Mouse (Mus musculus) common myeloid progenitor, adult 5-6 weeks (primary cell): Measurements from ENCODE around the gene Ptprg. TPM values are rescaled to one million over a fixed set of nuclear protein-coding genes. Genes with fewer than 3 reads are reported as not detected.

ENCODE experiments used
- ATAC-seq: replicated peaks from 2 replicates; pipeline ENCODE4 v1.8.0; 2016; ENCODE audit warnings: low read depth, mild to moderate bottlenecking, moderate TSS enrichment, inconsistent platforms; ENCODE audit not compliant: poor library complexity, severe bottlenecking
- total RNA-seq: library from RNA; stranded (forward); fragments of 200-1000, 187-1606 nt; gene quantifications from 2 replicates; pipeline ENCODE4 v1.2.3, GENCODE M21; 2017

The Ptprg gene
- total RNA-seq, 1 experiment from 2014 or later, result not detected

GRCm38 (mm10) chr14:12220540-12220939 is 667.2 kb downstream of the Ptprg start:
- no peak for ATAC-seq

- no peak for ATAC-seq
Measured at GRCm38 (mm10) chr14:12221571-12221970, 668.2 kb downstream of the Ptprg start.

GRCm38 (mm10) chr14:12243726-12244125 is 690.4 kb downstream of the Ptprg start:
- ATAC-seq, result peak; percentile 62

- no peak for ATAC-seq
Measured at GRCm38 (mm10) chr14:12276031-12276430, 722.7 kb downstream of the Ptprg start.

- no peak for ATAC-seq
Measured at GRCm38 (mm10) chr14:12283641-12284040, 730.3 kb downstream of the Ptprg start, which contains the start of gene Gm49355. Gm49355 (plus strand) TSS chr14:12283976.

GRCm38 (mm10) chr14:12284141-12284912 is 731.0 kb downstream of the Ptprg start, which contains the start of gene 3830406C13Rik:
3830406C13Rik (plus strand) TSS chr14:12284173.
- ATAC-seq, result peak; percentile 96

- ATAC-seq, result peak; percentile 54; the same call in 1 of the 2 replicates
Measured at GRCm38 (mm10) chr14:12289747-12290146, 736.4 kb downstream of the Ptprg start.

Other genes starting within 250 kb of the Ptprg start
- 0.58 and 1.2 TPM in 2 replicates for gene Gm3839, start 196.8 kb upstream of the Ptprg start, total RNA-seq